Mouse (Mus musculus) frontal cortex, postnatal 25 days (tissue): ENCODE results near the gene Ezh2.

ENCODE experiments used
- DNase-seq, 2 experiments: peaks; one replicate each; pipeline ENCODE4 v3.0.0; 2022; ENCODE audit warnings: low spot score in 2 of 2

Gene Ezh2

DNA sequence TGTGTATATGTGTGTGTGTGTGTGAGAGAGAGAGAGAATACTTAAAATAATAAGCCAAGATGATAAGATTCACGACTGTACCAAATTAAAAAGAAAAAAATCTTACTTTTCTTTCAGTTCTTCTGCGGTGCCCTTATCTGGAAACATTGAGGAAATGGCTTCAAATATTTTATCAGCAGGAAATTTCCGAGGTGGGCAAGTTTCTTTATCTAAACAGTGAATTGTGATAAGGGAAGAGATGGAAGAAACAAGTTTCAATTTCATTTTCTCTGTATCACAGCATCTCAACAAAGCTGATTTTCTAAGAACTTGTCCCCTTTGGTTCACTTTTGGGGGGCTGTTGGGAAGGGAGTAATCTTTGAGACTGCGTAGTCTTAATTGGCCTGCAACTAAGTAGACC, 42.9 kb downstream of the Ezh2 start:
- DNase-seq: no peak

DNA sequence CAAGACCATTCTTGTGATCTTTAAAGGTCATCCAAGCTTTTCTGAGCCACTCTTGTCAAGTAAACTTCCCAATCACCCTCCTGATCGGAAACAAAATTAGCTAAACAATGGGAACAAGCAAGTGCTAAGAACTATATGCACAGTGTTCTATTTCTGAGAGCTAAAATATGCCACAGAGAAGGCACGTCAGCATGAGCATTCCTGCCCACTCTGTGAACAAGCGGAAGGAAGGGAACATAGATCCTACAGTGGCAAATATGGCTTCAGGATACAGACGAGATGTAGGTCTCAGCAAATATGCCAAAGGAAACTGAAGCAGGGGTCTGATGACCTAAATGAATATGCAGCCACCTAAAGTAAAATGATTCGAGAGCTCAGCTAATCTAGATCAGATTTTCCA, 59.8 kb downstream of the Ezh2 start:
- no peak for DNase-seq

DNA sequence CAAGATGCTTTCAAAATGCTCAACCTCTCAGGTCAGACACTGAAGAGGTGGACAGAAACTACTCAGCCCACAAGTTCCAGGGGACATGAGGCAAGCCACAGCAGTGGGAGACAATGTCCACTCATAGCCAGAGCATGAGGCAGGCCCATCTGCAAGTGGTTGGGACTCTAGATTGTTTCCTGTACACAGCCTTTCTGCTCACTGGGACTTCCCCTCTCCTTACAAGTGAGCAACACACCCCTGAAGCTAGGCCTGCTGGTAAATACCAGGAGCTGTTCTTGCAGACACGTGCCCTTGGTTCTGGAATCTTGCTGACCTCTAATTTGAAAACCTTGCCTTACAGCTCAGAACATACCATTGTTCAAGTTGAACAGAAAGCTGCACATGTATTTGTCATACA, 62.6 kb downstream of the Ezh2 start:
- no peak for DNase-seq

DNA sequence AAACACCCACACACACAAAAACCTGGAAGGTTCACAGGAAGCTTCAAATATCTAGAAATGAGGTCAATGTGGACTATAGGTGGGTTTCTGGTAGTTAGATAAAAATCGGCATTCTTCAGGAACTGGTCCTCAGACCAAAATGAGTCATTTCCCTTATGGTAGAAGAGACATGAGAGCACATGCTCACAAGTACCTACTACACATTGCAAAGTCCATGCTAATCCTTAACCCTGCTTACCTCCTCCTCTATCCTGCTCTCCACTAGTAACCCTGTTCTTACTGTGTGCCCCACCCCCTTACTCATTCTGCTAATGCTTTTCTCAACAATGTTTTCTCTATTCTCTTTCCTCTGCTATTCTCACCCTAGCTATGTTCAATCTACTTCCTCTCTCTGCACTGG, 67.5 kb downstream of the Ezh2 start:
- no peak for DNase-seq

DNA sequence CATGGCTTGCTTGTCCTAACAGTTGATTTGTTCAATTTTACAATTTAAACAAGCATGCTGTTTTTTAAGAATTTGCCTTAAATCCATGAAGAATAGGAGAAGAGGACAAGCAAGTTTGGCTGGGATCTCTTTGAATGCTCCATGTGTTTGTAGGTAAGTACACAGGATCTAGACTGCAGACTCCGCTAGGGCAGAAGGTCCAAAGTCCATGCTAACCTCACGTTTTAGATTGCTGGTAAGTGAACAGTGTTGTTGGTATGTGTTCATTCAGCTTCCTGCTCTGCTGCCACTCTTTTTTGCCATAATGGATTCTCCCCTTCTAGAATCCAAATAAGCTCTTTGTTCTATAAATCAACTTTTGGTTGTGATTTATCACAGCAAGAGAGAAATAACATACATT, 68.0 kb downstream of the Ezh2 start:
- no peak for DNase-seq

DNA sequence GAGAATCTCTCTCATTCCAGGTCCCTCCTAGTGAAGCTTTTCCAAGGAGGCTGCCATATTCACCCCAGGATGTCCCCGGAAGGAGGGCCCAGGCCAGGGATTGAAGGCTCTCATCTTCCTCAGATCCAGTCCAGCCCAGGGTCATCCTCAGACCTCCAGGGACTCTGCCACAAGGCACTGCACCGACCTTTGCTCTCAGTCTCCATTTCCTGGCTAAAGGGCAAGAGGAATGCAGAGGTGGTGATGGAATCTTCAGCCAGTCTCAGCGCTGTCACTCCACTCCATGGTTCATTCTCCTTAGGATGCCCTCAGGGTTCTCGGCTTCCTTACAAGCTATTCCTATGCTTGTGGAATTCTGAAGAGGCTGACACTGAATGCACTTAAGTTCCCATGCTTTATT, 68.7 kb downstream of the Ezh2 start:
- no peak for DNase-seq

DNA sequence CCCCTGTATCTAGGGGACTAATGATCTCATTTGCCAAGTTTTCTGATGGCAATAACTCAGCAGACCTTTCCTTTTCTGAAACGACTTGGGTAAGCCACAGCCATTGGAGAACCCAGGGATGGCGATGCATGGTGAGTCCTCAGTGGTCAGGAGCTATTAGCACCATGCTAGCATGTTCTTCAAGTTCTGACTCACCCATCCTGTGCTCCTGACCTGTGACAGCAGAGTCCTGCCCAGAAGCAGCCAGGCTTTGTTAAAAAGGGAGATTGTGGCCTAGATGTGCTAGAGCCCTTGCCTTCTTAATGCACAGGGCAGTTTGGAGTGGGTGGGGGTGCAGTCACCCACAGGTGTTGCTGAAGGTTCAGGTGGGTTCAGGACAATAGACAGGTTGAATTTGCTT, 70.1 kb downstream of the Ezh2 start:
- no peak for DNase-seq

DNA sequence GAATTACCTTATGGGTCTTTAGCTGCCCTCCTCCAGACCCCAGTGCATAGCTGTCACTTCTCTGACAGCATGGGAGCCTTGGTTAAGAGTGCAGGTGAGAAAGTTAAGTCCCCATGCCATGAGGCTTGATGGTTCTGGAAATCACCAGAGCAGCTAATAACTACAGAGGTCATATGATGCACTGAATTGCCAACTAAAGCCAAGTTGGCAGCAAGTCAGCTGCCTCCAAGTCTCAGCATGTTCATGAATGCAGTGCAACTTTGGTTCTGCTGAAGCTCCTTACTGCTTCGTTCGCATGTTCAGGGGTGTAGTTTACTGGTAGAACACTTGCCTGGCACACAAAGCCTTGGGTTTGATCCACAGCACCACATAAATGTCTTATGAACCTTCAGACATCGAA, 72.7 kb downstream of the Ezh2 start:
- no peak for DNase-seq

DNA sequence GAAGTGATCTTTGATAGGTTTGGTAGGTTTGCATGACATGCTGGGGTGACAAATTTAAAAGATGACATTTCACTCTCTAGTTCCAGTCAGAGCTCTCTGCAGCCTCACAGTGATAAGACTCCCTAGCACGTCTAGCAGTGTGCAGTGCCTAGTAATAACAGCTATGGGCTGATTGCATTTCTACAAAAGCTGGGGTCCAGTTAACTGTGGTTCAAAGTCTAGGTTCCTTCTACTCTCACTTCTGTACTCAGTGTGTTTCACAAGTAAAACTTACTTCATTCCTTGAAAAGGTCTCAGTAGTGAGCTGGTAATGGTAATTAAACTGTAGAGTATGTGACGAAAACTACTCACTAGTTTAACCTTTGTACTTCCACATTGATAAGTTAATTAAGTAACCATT, 75.1 kb downstream of the Ezh2 start:
- no peak for DNase-seq

DNA sequence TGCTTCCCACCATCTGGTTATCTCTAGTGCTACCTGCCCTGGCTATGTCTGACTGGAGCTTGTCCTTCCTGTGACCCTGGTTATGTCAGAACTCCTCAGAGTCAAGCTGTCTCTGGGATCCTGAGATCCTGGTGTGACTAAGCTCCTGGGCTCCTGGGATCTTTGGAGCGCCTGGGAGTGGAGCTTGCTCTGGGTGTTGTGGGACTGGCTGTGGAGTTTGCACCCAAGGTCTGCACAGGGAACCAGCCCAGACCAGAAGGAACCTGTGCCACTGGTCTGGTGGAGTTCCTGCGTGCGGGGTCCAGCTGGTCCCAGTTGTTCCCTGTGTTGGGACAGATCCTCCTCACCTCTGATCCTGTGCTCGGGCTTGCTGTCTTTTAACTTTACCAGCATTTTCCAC, 100.6 kb downstream of the Ezh2 start:
- DNase-seq: no peak

DNA sequence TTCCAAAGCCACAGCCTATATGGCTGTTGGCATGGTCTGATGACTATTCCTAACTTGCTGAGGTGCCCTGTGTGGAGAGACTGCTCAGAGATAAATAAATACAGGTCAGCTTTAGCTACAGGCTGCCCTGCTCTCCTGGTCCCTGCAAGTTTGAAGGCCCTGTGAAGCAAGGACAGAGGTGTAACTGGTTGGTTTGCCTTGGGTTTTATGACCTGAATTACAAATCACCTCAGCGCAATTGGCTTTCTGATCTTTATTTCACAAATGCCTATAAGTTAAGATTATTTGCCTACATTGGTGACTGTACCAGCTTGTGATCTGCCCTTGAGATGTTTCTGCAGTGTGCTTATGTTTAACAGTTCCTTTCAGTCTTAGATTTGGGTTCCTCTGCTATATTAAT, 113.1 kb downstream of the Ezh2 start:
- no peak for DNase-seq
